Mouse (Mus musculus): ENCODE measurements around the gene Ttc29.

GRCm38 (mm10) chr8:78345705-78346104 lies 132.6 kb downstream of the Ttc29 start:
- TF ChIP-seq CTCF (IDR thresholded peaks at IDR 0.05; ENCODE audit: low read depth) = no peak
- TF ChIP-seq EP300 (IDR thresholded peaks at IDR 0.05; ENCODE audit: low read depth) = no peak
